Mouse (Mus musculus): ENCODE measurements around the gene Gm28043.

DNA sequence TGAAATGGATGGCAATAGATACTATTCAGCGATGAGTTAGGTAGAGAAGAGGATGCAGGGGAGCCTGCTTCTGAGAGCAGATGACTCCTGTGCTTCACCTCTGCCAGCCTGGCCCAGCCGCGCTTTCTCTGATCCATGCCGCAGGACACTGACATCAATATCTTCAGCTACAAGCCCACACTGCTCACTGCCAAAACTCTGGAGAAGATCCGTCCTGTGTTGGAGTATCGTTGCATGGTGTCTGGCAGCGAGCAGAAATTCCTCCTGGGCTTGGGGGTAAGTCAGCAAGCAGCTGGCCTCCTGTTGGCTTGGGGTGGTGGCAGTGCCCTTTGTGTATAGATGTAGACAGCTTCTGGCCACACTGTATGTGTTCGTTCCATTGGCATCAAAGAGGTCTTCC, 82.3 kb downstream of the Gm28043 start:
- TF ChIP-seq POLR2A (IDR thresholded peaks at IDR 0.05; ENCODE audit: insufficient read length, low read depth) (no peak), E2F4 (IDR thresholded peaks at IDR 0.05; ENCODE audit: insufficient read depth) (no peak), TCF12 (IDR thresholded peaks at IDR 0.05; ENCODE audit: insufficient read depth, poor library complexity, severe bottlenecking) (no peak)
